Mouse (Mus musculus): Measurements from ENCODE around the gene Dbnl.

GRCm38 (mm10) chr11:5802005-5802404 lies 13.7 kb downstream of the Dbnl start:
- TF ChIP-seq USF1 (IDR thresholded peaks at IDR 0.05; ENCODE audit: low read depth) (no peak), MAX (IDR thresholded peaks at IDR 0.05) (no peak), CTCF (IDR thresholded peaks at IDR 0.05; ENCODE audit: control insufficient read depth, insufficient read depth, insufficient read length) (no peak), MYOD1 (IDR thresholded peaks at IDR 0.05; ENCODE audit: control insufficient read depth, insufficient read length, low read depth) (no peak), FOSL1 (IDR thresholded peaks at IDR 0.05; ENCODE audit: insufficient read depth, low read length, poor library complexity, severe bottlenecking) (no peak), CEBPB (IDR thresholded peaks at IDR 0.05; ENCODE audit: low read depth) (no peak), MYOG (IDR thresholded peaks at IDR 0.05; ENCODE audit: control insufficient read depth, extremely low read depth, insufficient read length) (no peak)
